Mouse (Mus musculus) layer of hippocampus, adult 18-20 months (tissue): Measurements from ENCODE around the gene Sox21. TPM values are rescaled to one million over a fixed set of nuclear protein-coding genes. Genes with fewer than 3 reads are reported as not detected.
A peak's percentile ranks its signal among the peaks of the same experiment; 100 is the strongest.

Source experiments
- DNase-seq, 2 experiments: peaks; one replicate each; pipeline ENCODE4 v3.0.0; 2022; ENCODE audit warnings: low spot score in 2 of 2
- microRNA-seq, 2 experiments: library from miRNA; unstranded; fragments of <30 nt; microRNA quantifications; one replicate each; pipeline ENCODE4 v1.2.0; 2021
- total RNA-seq, 2 experiments: library from RNA; stranded (reverse); gene quantifications; 2 replicates each; pipeline ENCODE4 v1.2.3; 2021

Gene Sox21
- total RNA-seq, 2 experiments from 2014 or later: 10.7 to 12.5 TPM

- no peak for DNase-seq
Measured at GRCm38 (mm10) chr14:118225911-118226310, 10.9 kb downstream of the Sox21 start.

- no peak for DNase-seq
Measured at GRCm38 (mm10) chr14:118225061-118225743, 11.6 kb downstream of the Sox21 start.

GRCm38 (mm10) chr14:118220885-118221284 lies 15.9 kb downstream of the Sox21 start:
- DNase-seq: no peak

- DNase-seq: no peak
Measured at GRCm38 (mm10) chr14:118216826-118217225, 20.0 kb downstream of the Sox21 start.

- DNase-seq: no peak
Measured at GRCm38 (mm10) chr14:118212188-118212804, 24.5 kb downstream of the Sox21 start.

GRCm38 (mm10) chr14:118209642-118210041 lies 27.2 kb downstream of the Sox21 start:
- peak in 1 of 2 experiments; percentile 34 for DNase-seq

- no peak for DNase-seq
Measured at GRCm38 (mm10) chr14:118207347-118207746, 29.5 kb downstream of the Sox21 start.

- no peak for DNase-seq
Measured at GRCm38 (mm10) chr14:118203031-118203430, 33.8 kb downstream of the Sox21 start.

- DNase-seq: no peak
Measured at GRCm38 (mm10) chr14:118202006-118202405, 34.8 kb downstream of the Sox21 start.

GRCm38 (mm10) chr14:118200731-118201130 lies 36.1 kb downstream of the Sox21 start:
- no peak for DNase-seq

GRCm38 (mm10) chr14:118197063-118197462 lies 39.8 kb downstream of the Sox21 start:
- DNase-seq: no peak

- no peak for DNase-seq
Measured at GRCm38 (mm10) chr14:118194219-118194914, 42.5 kb downstream of the Sox21 start.

GRCm38 (mm10) chr14:118193663-118194062 lies 43.2 kb downstream of the Sox21 start:
- no peak for DNase-seq

- DNase-seq: no peak
Measured at GRCm38 (mm10) chr14:118193001-118193628, 43.7 kb downstream of the Sox21 start.

- DNase-seq: no peak
Measured at GRCm38 (mm10) chr14:118191442-118191841, 45.4 kb downstream of the Sox21 start.

Small RNA genes within 50 kb of the gene (microRNA-seq; reads per million reads assigned to microRNA genes)
- 0 reads per million in 2 experiments for gene Mir6241

Other genes with a start within 250 kb of the Sox21 start
- gene Dct, start 184.8 kb downstream of the Sox21 start, total RNA-seq: under 1 TPM; 0.46 to 0.62 TPM
- 10 to 100 TPM in 1 of 2 experiments, 1 to 10 TPM in 1; 8.5 to 11.1 TPM for gene Tgds, start 104.3 kb downstream of the Sox21 start, total RNA-seq
- gene Gpr180, start 99.9 kb downstream of the Sox21 start, total RNA-seq: 10 to 100 TPM; 24.0 to 26.1 TPM
- not detected for gene Gm9376, start 29.9 kb upstream of the Sox21 start, total RNA-seq